Mouse (Mus musculus) erythroblast, embryonic 14.5 days (primary cell): ENCODE results near the gene Zfp771. TPM values are rescaled to one million over a fixed set of nuclear protein-coding genes. Genes with fewer than 3 reads are reported as not detected.

Experiments used
- H3K27me3 ChIP-seq: 2 replicates; pipeline ENCODE4 v1.6.1; 2012; ENCODE audit warnings: inconsistent platforms; ENCODE audit not compliant: control insufficient read depth
- H3K36me3 ChIP-seq: 2 replicates; pipeline ENCODE4 v1.6.1; 2012; ENCODE audit warnings: mild to moderate bottlenecking, inconsistent platforms; ENCODE audit not compliant: control insufficient read depth
- H3K4me1 ChIP-seq: 2 replicates; pipeline ENCODE4 v1.6.1; 2012; ENCODE audit warnings: inconsistent platforms; ENCODE audit not compliant: control insufficient read depth
- H3K4me3 ChIP-seq: replicated peaks from 2 replicates; pipeline ENCODE3; 2012; ENCODE audit warnings: moderate library complexity, mild to moderate bottlenecking, inconsistent platforms
- H3K9me3 ChIP-seq: 2 replicates; pipeline ENCODE4 v1.6.1; 2012; ENCODE audit warnings: low read length, inconsistent platforms, mixed read lengths; ENCODE audit not compliant: control insufficient read depth
- GATA1 ChIP-seq: IDR thresholded peaks from 2 replicates; pipeline ENCODE4 v1.6.1; 2012; ENCODE audit warnings: low read length, inconsistent platforms, mixed read lengths
- TAL1 ChIP-seq: IDR thresholded peaks from 3 replicates; pipeline ENCODE4 v1.6.1; 2012; ENCODE audit warnings: low read length, inconsistent platforms, mixed read lengths
- polyA plus RNA-seq: library from polyadenylated mRNA; stranded (reverse); fragments of >175 nt; gene quantifications from 2 replicates; pipeline ENCODE4 v1.2.3, GENCODE M21; 2012

Zfp771 gene
- polyA plus RNA-seq, 1 experiment, result 4.8 TPM

- Histone ChIP-seq H3K27me3 (no peaks in the 10 kb centered on the region), H3K4me1 (peaks cover 68% of the 10 kb centered on the region), H3K9me3 (peaks cover 2% of the 10 kb centered on the region; the same call in 1 of the 2 replicates), H3K4me3 (peak within 1 kb of the TSS; percentile 77), H3K36me3 (peaks cover 29% of the 10 kb centered on the region)
- TF ChIP-seq GATA1, result no peak
- no peak for TF ChIP-seq TAL1
Observed at GRCm38 (mm10) chr7:127260309-127261111, 16.4 kb downstream of the Zfp771 start, which contains the start of gene Dctpp1. TSS of gene Dctpp1 (minus strand) at chr7:127260709.

- no peak for TF ChIP-seq GATA1
- no peak for TF ChIP-seq TAL1
- no peaks in the 10 kb centered on the region for H3K27me3 ChIP-seq
- peaks cover 11% of the 10 kb centered on the region for H3K36me3 ChIP-seq
- no peak overlapping the region for H3K4me3 ChIP-seq
- H3K9me3 ChIP-seq, result no peaks in the 10 kb centered on the region
- H3K4me1 ChIP-seq, result peaks cover 54% of the 10 kb centered on the region
Observed at GRCm38 (mm10) chr7:127262218-127262961, 18.3 kb downstream of the Zfp771 start.

GRCm38 (mm10) chr7:127263526-127263925 is 19.5 kb downstream of the Zfp771 start:
- H3K4me3 ChIP-seq, result no peak overlapping the region
- H3K36me3 ChIP-seq, result peaks cover 5% of the 10 kb centered on the region
- no peaks in the 10 kb centered on the region for H3K27me3 ChIP-seq
- TF ChIP-seq TAL1 (no peak), GATA1 (no peak)
- peaks cover 46% of the 10 kb centered on the region for H3K4me1 ChIP-seq
- H3K9me3 ChIP-seq, result peaks cover 3% of the 10 kb centered on the region

GRCm38 (mm10) chr7:127270256-127270655 is 26.2 kb downstream of the Zfp771 start:
- Histone ChIP-seq H3K36me3 (peaks cover 45% of the 10 kb centered on the region), H3K4me1 (peaks cover 34% of the 10 kb centered on the region), H3K4me3 (no peak overlapping the region), H3K27me3 (no peaks in the 10 kb centered on the region), H3K9me3 (peaks cover 9% of the 10 kb centered on the region)
- TF ChIP-seq TAL1 (no peak), GATA1 (no peak)

- H3K4me1 ChIP-seq, result peaks cover 36% of the 10 kb centered on the region
- no peaks in the 10 kb centered on the region for H3K27me3 ChIP-seq
- H3K9me3 ChIP-seq, result peaks cover 9% of the 10 kb centered on the region
- no peak overlapping the region for H3K4me3 ChIP-seq
- no peak for TF ChIP-seq TAL1
- TF ChIP-seq GATA1, result no peak
- H3K36me3 ChIP-seq, result peaks cover 45% of the 10 kb centered on the region
Observed at GRCm38 (mm10) chr7:127270666-127271065, 26.6 kb downstream of the Zfp771 start.

GRCm38 (mm10) chr7:127271093-127271492 is 27.0 kb downstream of the Zfp771 start:
- no peaks in the 10 kb centered on the region for H3K27me3 ChIP-seq
- no peak for TF ChIP-seq TAL1
- TF ChIP-seq GATA1, result no peak
- H3K4me1 ChIP-seq, result peaks cover 36% of the 10 kb centered on the region
- peaks cover 9% of the 10 kb centered on the region for H3K9me3 ChIP-seq
- peaks cover 45% of the 10 kb centered on the region for H3K36me3 ChIP-seq
- no peak overlapping the region for H3K4me3 ChIP-seq

- H3K9me3 ChIP-seq, result peaks cover 9% of the 10 kb centered on the region
- peak overlapping the region; percentile 80 for H3K4me3 ChIP-seq
- H3K27me3 ChIP-seq, result no peaks in the 10 kb centered on the region
- H3K4me1 ChIP-seq, result peaks cover 41% of the 10 kb centered on the region
- TF ChIP-seq TAL1, result no peak
- TF ChIP-seq GATA1, result no peak
- H3K36me3 ChIP-seq, result peaks cover 45% of the 10 kb centered on the region
Observed at GRCm38 (mm10) chr7:127272566-127272965, 28.5 kb downstream of the Zfp771 start.

GRCm38 (mm10) chr7:127273118-127273923 is 29.2 kb downstream of the Zfp771 start:
- Histone ChIP-seq H3K27me3 (no peaks in the 10 kb centered on the region), H3K4me1 (peaks cover 47% of the 10 kb centered on the region), H3K4me3 (peak overlapping the region; percentile 80), H3K9me3 (peaks cover 7% of the 10 kb centered on the region), H3K36me3 (peaks cover 44% of the 10 kb centered on the region)
- TF ChIP-seq TAL1 (no peak), GATA1 (no peak)
